Mouse (Mus musculus): Measurements from ENCODE around the gene Faf2.

Gene Faf2

GRCm38 (mm10) chr13:54683301-54683700 is 61.7 kb downstream of the Faf2 start:
- POLR2A ChIA-PET = interaction anchor here in 2 of 4 experiments (0.9 to 2.3 kb wide), 10 partner anchors 10 to 215 kb away, joined by 3 to 13 read pairs (median 3); partner anchors contain the start of genes Higd2a (in 1 of the 2), Nop16 (in 1 of the 2), Rnf44 (in 1 of the 2) and Thoc3 (in 1 of the 2)
- CTCF ChIA-PET = interaction anchor here in 1 of 4 experiments (1.4 kb wide), 1 partner anchor 19 kb away, joined by 3 read pairs; no protein-coding TSS in a partner anchor

DNA sequence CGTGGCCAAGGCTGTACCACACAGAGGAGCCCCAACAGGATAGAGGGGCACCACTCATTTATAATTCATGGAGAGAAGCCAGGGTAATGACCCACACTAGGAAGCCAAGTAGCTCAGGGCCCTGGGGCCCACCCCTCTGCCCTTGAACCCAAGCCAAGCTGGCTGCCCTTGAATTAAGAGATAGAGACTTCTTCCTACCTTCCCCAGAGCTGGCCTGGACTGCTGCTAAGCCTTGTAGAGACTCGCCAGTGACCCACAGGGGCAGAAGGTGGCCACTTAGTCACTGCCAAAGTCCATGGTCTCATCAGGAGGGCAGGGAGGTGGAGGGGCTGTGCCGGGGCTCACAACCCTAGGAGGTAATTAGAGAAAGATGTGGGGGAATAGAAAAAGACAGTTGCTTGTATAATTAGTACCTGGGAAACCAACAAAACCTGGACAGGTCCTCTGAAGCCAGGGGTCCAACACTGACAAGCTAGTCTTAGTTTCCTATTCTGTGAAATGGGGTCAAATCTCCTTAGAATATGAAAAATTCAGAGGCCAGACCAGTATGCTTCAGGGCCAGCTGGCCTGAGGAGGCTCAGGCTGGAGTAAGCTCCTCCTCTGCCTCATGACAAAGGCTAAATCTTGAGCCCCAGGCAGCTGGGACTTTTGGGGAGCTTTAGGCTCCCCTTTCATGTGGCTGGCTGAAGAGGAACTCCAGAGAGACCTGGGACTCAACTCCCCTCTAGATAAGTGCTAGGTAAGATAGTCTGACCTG is 62.7 kb downstream of the Faf2 start:
- ChIA-PET POLR2A (interaction anchor here in 3 of 4 experiments (0.5 to 4.2 kb wide), 18 partner anchors 7 to 313 kb away, joined by 3 to 30 read pairs (median 3); partner anchors contain the start of genes Rnf44 (in 2 of the 3), Cplx2 (in 1 of the 3), Higd2a (in 1 of the 3) and Nop16 (in 1 of the 3)), CTCF (interaction anchor here (0.6 to 1.7 kb wide), 8 partner anchors 12 to 437 kb away, joined by 3 to 9 read pairs (median 4); no protein-coding TSS in a partner anchor)

- CTCF ChIA-PET = interaction anchor here (0.6 to 1.7 kb wide), 9 partner anchors 13 to 438 kb away, joined by 3 to 9 read pairs (median 4); no protein-coding TSS in a partner anchor
- POLR2A ChIA-PET = interaction anchor here in 3 of 4 experiments (0.5 to 4.2 kb wide), 17 partner anchors 8 to 314 kb away, joined by 3 to 30 read pairs (median 4); partner anchors contain the start of genes Rnf44 (in 2 of the 3), Cplx2 (in 1 of the 3), Higd2a (in 1 of the 3) and Nop16 (in 1 of the 3)
Observed at GRCm38 (mm10) chr13:54685174-54685573, 63.6 kb downstream of the Faf2 start.

GRCm38 (mm10) chr13:54686139-54687053 is 64.8 kb downstream of the Faf2 start:
- CTCF ChIA-PET = interaction anchor here in 2 of 4 experiments (0.5 to 1.3 kb wide), 4 partner anchors 10 to 229 kb away, joined by 3 to 4 read pairs (median 3); partner anchors contain the start of gene Sncb (in 1 of the 2)

GRCm38 (mm10) chr13:54687096-54687495 is 65.5 kb downstream of the Faf2 start:
- POLR2A ChIA-PET = interaction anchor here in 3 of 4 experiments (0.5 to 4.2 kb wide), 34 partner anchors 9 to 503 kb away, joined by 3 to 34 read pairs (median 5); partner anchors contain the start of genes 4833439L19Rik (in 2 of the 3), Higd2a (in 2 of the 3), Nop16 (in 2 of the 3) and Eif4e1b (in 1 of the 3)
- CTCF ChIA-PET = interaction anchor here in 2 of 4 experiments (0.5 to 1.3 kb wide), 4 partner anchors 10 to 230 kb away, joined by 3 to 4 read pairs (median 3); partner anchors contain the start of gene Sncb (in 1 of the 2)

More at GRCm38 (mm10) chr13:54686139-54687053, 64.8 kb downstream of the Faf2 start:
- POLR2A ChIA-PET = interaction anchor here in 3 of 4 experiments (0.5 to 4.2 kb wide), 29 partner anchors 9 to 229 kb away, joined by 3 to 34 read pairs (median 3); partner anchors contain the start of genes Higd2a (in 2 of the 3), Nop16 (in 2 of the 3), 4833439L19Rik (in 1 of the 3) and Faf2 (in 1 of the 3)

- ChIA-PET CTCF (interaction anchor here in 3 of 4 experiments (0.5 to 1.4 kb wide), 8 partner anchors 11 to 231 kb away, joined by 3 to 5 read pairs (median 3); no protein-coding TSS in a partner anchor), POLR2A (interaction anchor here in 3 of 4 experiments (0.6 to 4.2 kb wide), 66 partner anchors 10 to 1762 kb away, joined by 3 to 34 read pairs (median 4); partner anchors contain the start of genes Arl10 (in 2 of the 3), Higd2a (in 2 of the 3), Nop16 (in 2 of the 3) and Simc1 (in 2 of the 3))
Observed at GRCm38 (mm10) chr13:54687575-54688424, 66.2 kb downstream of the Faf2 start.

- ChIA-PET POLR2A (interaction anchor here in 1 of 4 experiments (0.7 kb wide), 1 partner anchor 230 kb away, joined by 3 read pairs; no protein-coding TSS in a partner anchor), CTCF (no interaction called here)
Observed at GRCm38 (mm10) chr13:54690151-54690740, 68.7 kb downstream of the Faf2 start.

- ChIA-PET POLR2A (no interaction called here), CTCF (no interaction called here)
Observed at GRCm38 (mm10) chr13:54691737-54692136, 70.2 kb downstream of the Faf2 start.

GRCm38 (mm10) chr13:54692711-54693557 is 71.3 kb downstream of the Faf2 start:
- POLR2A ChIA-PET = interaction anchor here in 3 of 4 experiments (0.7 to 2.5 kb wide), 21 partner anchors 8 to 658 kb away, joined by 3 to 13 read pairs (median 4); partner anchors contain the start of genes Higd2a (in 1 of the 3), Nop16 (in 1 of the 3) and Tspan17 (in 1 of the 3)

DNA sequence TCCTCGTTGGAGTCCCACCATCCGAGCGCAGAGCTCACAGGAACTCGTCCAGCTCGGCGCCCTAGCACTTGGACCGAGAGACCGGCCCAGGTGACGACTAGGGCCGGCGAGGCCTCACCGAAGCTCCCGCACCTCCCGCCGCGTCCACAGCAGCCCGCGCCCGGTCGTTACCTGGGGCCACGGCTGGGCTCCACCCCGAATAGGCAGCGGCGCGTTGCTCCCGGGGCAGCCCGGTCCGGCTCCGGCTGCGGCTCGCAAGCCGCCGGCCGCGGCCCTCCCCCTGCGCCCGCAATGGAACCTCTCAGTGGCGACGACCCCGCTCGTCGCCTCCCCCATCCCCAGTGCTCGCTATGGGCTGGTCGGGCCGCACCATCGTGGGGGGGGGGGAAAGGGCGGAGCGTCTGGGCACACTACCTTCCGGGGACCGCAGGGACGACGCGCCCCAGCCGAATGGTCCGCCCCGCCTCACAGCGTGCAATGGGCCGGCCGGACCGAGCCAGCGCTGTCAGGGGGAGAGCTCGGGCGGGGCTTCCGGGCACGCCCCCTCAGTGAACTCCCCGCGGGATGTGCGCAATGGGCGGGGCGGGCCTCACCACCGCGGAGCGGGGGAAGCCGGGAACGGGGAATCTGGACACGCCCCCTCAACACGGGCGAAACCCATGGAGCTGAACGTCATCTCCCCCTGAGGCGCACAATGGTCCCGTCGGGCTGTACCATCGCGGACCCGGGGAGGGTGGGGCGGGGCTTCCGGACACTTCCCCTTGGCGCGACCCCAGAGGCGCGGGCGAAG is 72.2 kb downstream of the Faf2 start, which contains the start of gene Rnf44:
TSS of gene Rnf44 (minus strand) at position 350 of the 790 bp plus-strand sequence.
- CTCF ChIA-PET = interaction anchor here in 2 of 4 experiments (0.5 to 1.5 kb wide), 7 partner anchors 23 to 572 kb away, joined by 3 to 5 read pairs (median 3); no protein-coding TSS in a partner anchor

More at GRCm38 (mm10) chr13:54692711-54693557, 71.3 kb downstream of the Faf2 start:
- CTCF ChIA-PET = interaction anchor here in 1 of 4 experiments (1.5 kb wide), 1 partner anchor 65 kb away, joined by 5 read pairs; no protein-coding TSS in a partner anchor

DNA sequence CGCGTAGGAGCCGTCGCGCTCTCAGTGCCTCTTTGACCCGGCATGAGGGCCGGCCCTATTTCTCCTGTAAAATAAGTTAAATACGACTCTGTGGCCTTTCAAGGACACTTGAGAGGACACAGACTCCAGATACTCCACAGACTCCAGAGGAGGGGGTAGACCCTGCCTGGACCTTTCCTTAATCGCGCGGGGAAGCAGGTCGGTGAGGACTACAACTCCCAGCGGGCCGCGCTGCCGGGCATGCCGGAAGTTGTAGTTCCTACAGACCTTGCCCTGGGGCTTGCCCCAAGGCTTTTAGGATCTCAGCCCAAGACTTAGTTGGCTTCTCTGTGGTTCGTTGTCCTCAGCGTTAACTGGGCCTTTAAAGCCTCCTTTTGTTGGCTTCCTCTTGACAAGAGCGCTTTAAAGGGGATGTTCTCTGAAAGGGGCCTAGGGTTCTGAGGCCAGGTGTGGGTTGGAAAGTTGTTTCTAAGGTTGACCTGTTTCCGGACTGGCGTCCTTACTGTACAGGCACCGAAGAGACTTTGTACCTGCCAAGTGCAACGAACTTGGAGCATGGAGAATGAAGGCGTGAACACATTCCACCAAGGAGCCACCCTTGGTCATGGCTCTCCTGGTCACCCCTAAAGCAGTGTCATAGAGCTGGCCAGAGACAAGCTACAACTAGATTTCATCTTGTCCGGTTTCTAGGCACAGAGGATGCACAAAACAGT is 72.9 kb downstream of the Faf2 start:
- CTCF ChIA-PET = interaction anchor here in 2 of 4 experiments (0.7 to 1.5 kb wide), 4 partner anchors 23 to 64 kb away, joined by 3 to 5 read pairs (median 4); no protein-coding TSS in a partner anchor
- POLR2A ChIA-PET = interaction anchor here in 3 of 4 experiments (0.5 to 2.5 kb wide), 38 partner anchors 8 to 496 kb away, joined by 3 to 13 read pairs (median 3); partner anchors contain the start of genes 4833439L19Rik (in 1 of the 3), Higd2a (in 1 of the 3), Nop16 (in 1 of the 3) and Sncb (in 1 of the 3)

More for the DNA sequence above, 72.2 kb downstream of the Faf2 start, which contains the start of gene Rnf44:
- POLR2A ChIA-PET = interaction anchor here in 3 of 4 experiments (0.5 to 2.5 kb wide), 42 partner anchors 9 to 496 kb away, joined by 3 to 13 read pairs (median 3); partner anchors contain the start of genes 4833439L19Rik (in 1 of the 3), Higd2a (in 1 of the 3), Nop16 (in 1 of the 3) and Sncb (in 1 of the 3)

DNA sequence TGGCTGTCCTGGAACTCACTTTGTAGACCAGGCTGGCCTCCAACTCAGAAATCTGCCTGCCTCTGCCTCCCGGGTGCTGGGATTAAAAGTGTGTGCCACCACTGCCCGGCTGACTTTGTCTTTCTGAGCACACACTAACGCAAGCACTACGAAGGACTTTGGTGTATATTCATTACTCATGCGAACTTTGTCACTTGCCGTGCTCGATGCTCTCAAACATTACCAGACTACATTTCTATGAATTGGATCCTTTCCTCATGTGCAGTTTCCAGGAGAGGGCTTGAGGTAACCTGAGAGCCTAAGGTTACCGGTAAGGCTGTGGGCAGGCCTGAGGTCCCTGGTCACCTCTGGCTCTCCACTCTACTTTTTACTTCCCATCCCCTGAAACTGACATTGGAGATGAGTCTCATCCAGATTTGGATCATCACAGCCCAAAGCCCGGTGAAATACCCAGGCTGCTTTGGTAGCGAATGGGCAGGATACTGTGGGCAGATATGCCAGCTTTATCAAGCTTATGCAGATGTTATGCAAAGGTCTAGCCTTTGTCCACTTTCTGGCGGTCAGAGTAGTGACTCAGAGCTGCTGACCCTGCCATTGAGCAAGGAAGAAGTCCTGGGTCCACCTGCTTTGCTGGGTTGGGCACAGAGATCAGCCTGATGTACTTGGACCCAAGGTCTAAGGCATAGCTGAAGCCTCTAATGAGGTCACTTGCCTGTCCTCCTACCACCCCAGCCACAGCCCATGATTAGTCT is 74.1 kb downstream of the Faf2 start:
- POLR2A ChIA-PET = interaction anchor here in 2 of 4 experiments (1.0 to 1.4 kb wide), 3 partner anchors 9 to 495 kb away, joined by 3 to 4 read pairs (median 3); no protein-coding TSS in a partner anchor
- CTCF ChIA-PET = no interaction called here
